8 mouse cellular contexts compared by ENCODE assay signal in the genomic region with DNA sequence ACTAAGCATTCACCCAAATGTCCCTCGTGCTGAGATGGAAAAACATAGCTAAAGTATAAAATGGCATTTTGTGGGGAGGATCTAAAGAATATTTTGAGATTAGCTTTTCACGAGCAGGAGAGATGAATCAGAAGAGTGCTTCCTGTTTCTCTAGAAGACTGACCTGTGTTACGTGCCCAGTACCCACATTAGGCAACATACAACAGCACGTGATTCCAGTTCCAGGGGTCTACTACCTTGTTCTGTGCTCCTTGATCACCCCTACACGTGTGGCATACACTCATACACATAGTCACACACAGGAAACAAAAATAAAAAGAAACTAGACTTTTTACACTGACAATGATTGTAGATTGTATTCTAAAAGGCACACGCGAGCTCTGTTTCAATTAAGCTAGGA. TPM values are rescaled to one million over a fixed set of nuclear protein-coding genes. Genes with fewer than 3 reads are reported as not detected.
DNase-seq lines count a peak whose midpoint lies in the region; ATAC-seq and TF ChIP-seq lines count a peak whose summit lies in the region.

No protein-coding gene starts in this region.

- DNase-seq in heart, adult 8-10 months (ENCODE audit: low spot score), result no peak
- no peak for DNase-seq in forebrain, postnatal 0 days
- DNase-seq in c-Kit-positive CD71-positive TER-119-positive erythroid progenitor cells, embryonic 14.5 days (ENCODE audit: low spot score), result no peak
- DNase-seq in urinary bladder, postnatal 25 days (ENCODE audit: low spot score), result no peak
- no peak for DNase-seq in layer of hippocampus, adult 18-20 months (ENCODE audit: low spot score in 2 of 2)

- peak overlapping the region; percentile 92 for H3K4me3 ChIP-seq in heart, embryonic 15.5 days
- peak overlapping the region; percentile 97; the same call in 1 of the 2 replicates for H3K4me3 ChIP-seq in E14TG2a.4 (replicated peaks; ENCODE audit: low read length)
- H3K4me3 ChIP-seq in forebrain, postnatal 0 days (ENCODE audit: low read depth, low read length), result no peak overlapping the region
- H3K4me3 ChIP-seq in liver, embryonic 16.5 days (ENCODE audit: low read depth, low read length), result peak overlapping the region; percentile 98

- no peak overlapping the region for H3K27ac ChIP-seq in heart, embryonic 15.5 days
- H3K27ac ChIP-seq in forebrain, postnatal 0 days (ENCODE audit: low read depth, low read length), result no peak overlapping the region
- no peak overlapping the region for H3K27ac ChIP-seq in liver, embryonic 16.5 days (ENCODE audit: low read length)

- ATAC-seq in heart, embryonic 15.5 days (replicated peaks; ENCODE audit: insufficient number of reproducible peaks, insufficient read depth, low FRiP score, low read depth), result no peak
- ATAC-seq in forebrain, postnatal 0 days, result no peak
- no peak for ATAC-seq in liver, embryonic 16.5 days (ENCODE audit: low read depth)

- TF ChIP-seq CTCF in E14TG2a.4 (conservative IDR thresholded peaks at IDR 0.05; ENCODE audit: low read length), result no peak
- no peak for TF ChIP-seq CTCF in forebrain, postnatal 0 days (IDR thresholded peaks at IDR 0.05; ENCODE audit: low read depth)

- peaks cover 13% of the 10 kb centered on the region for H3K36me3 ChIP-seq in heart, embryonic 15.5 days
- H3K36me3 ChIP-seq in E14TG2a.4 (ENCODE audit: insufficient read depth, low read length), result peaks cover 32% of the 10 kb centered on the region
- peaks cover 20% of the 10 kb centered on the region for H3K36me3 ChIP-seq in forebrain, postnatal 0 days (ENCODE audit: insufficient read depth)
- peaks cover 7% of the 10 kb centered on the region for H3K36me3 ChIP-seq in liver, embryonic 16.5 days (ENCODE audit: control insufficient read depth, insufficient read depth)

- H3K27me3 ChIP-seq in heart, embryonic 15.5 days, result no peaks in the 10 kb centered on the region
- H3K27me3 ChIP-seq in E14TG2a.4 (ENCODE audit: insufficient read depth, low read length), result no peaks in the 10 kb centered on the region
- no peaks in the 10 kb centered on the region for H3K27me3 ChIP-seq in forebrain, postnatal 0 days (ENCODE audit: insufficient read depth, low read length)
- H3K27me3 ChIP-seq in liver, embryonic 16.5 days (ENCODE audit: control insufficient read depth, insufficient read depth, low read depth, low read length), result no peaks in the 10 kb centered on the region

- peak overlapping the region; percentile 94 for H3K4me2 ChIP-seq in heart, embryonic 15.5 days
- H3K4me2 ChIP-seq in forebrain, postnatal 0 days (ENCODE audit: low read depth), result peak overlapping the region; percentile 99; the same call in 1 of the 2 replicates
- peak overlapping the region; percentile 81 for H3K4me2 ChIP-seq in liver, embryonic 16.5 days (ENCODE audit: low read depth, low read length)

- no peak overlapping the region for H3K9ac ChIP-seq in heart, embryonic 15.5 days
- no peak overlapping the region for H3K9ac ChIP-seq in forebrain, postnatal 0 days
- H3K9ac ChIP-seq in liver, embryonic 16.5 days (ENCODE audit: low read depth, low read length), result peak overlapping the region; percentile 92; the same call in 1 of the 2 replicates

- WGBS in heart, embryonic 15.5 days, result 71% methylated on average over 7 of the region's 7 CpGs
- WGBS in forebrain, postnatal 0 days, result 78% methylated on average over 7 of the region's 7 CpGs
- WGBS in liver, embryonic 16.5 days (ENCODE audit: insufficient replicate concordance), result 64% methylated on average over 7 of the region's 7 CpGs

- H3K4me1 ChIP-seq in heart, embryonic 15.5 days (replicated peaks), result peaks cover 16% of the 10 kb centered on the region
- H3K4me1 ChIP-seq in E14TG2a.4 (replicated peaks; ENCODE audit: low read depth, low read length), result peaks cover 31% of the 10 kb centered on the region
- peaks cover 11% of the 10 kb centered on the region for H3K4me1 ChIP-seq in forebrain, postnatal 0 days (ENCODE audit: insufficient read depth)
- peaks cover 23% of the 10 kb centered on the region for H3K4me1 ChIP-seq in liver, embryonic 16.5 days (ENCODE audit: control insufficient read depth, low read depth, low read length)

- no peaks in the 10 kb centered on the region for H3K9me3 ChIP-seq in heart, embryonic 15.5 days (replicated peaks)
- no peaks in the 10 kb centered on the region for H3K9me3 ChIP-seq in E14TG2a.4 (ENCODE audit: low read length)
- H3K9me3 ChIP-seq in forebrain, postnatal 0 days (ENCODE audit: low read length), result no peaks in the 10 kb centered on the region
- H3K9me3 ChIP-seq in liver, embryonic 16.5 days (replicated peaks; ENCODE audit: control insufficient read depth, low read length), result no peaks in the 10 kb centered on the region

RNA-seq across cellular contexts. Expression of gene Zkscan14, which starts 1.3 kb away (rescaled TPM):
- polyA plus RNA-seq in heart, embryonic 15.5 days (2015; fragmentation: Nextera tagmentation; extraction: Ambion mirVana), result 6.0 and 7.4 TPM in 2 replicates
- total RNA-seq in heart, adult 8-10 months (2022), result 1 to 10 TPM; 5.7 to 8.2 (median 6.5) TPM
- total RNA-seq in forebrain, postnatal 0 days (2014; rRNA removed), result 15.6 and 16.0 TPM in 2 replicates
- polyA plus RNA-seq in forebrain, postnatal 0 days (2015; fragmentation: Nextera tagmentation; extraction: Ambion mirVana), result 11.7 TPM in 2 replicates
- 6.9 and 7.9 TPM in 2 replicates for polyA plus RNA-seq in liver, embryonic 16.5 days (2015; fragmentation: Nextera tagmentation; extraction: Ambion mirVana)
- 10 to 100 TPM; 12.6 to 12.8 TPM for total RNA-seq in layer of hippocampus, adult 18-20 months (2021)

RNA-seq across cellular contexts. Expression of gene Zkscan5, which starts 4.0 kb away (rescaled TPM):
- 8.4 and 10.3 TPM in 2 replicates for polyA plus RNA-seq in heart, embryonic 15.5 days (2015; fragmentation: Nextera tagmentation; extraction: Ambion mirVana)
- 10 to 100 TPM in 1 of 4 experiments, 1 to 10 TPM in 3; 8.2 to 10.1 (median 9.2) TPM for total RNA-seq in heart, adult 8-10 months (2022)
- 16.2 and 18.6 TPM in 2 replicates for total RNA-seq in forebrain, postnatal 0 days (2014; rRNA removed)
- 11.3 and 12.2 TPM in 2 replicates for polyA plus RNA-seq in forebrain, postnatal 0 days (2015; fragmentation: Nextera tagmentation; extraction: Ambion mirVana)
- 3.8 and 4.3 TPM in 2 replicates for polyA plus RNA-seq in liver, embryonic 16.5 days (2015; fragmentation: Nextera tagmentation; extraction: Ambion mirVana)
- 10 to 100 TPM; 11.6 to 12.0 TPM for total RNA-seq in layer of hippocampus, adult 18-20 months (2021)

RNA-seq across cellular contexts. Expression of gene Atp5j2, which starts 8.5 kb away (rescaled TPM):
- 1,147 and 1,514 TPM in 2 replicates for polyA plus RNA-seq in heart, embryonic 15.5 days (2015; fragmentation: Nextera tagmentation; extraction: Ambion mirVana)
- total RNA-seq in heart, adult 8-10 months (2022), result 1,000 to 10,000 TPM; 1,197 to 1,936 (median 1,535) TPM
- 139 and 295 TPM in 2 replicates for total RNA-seq in forebrain, postnatal 0 days (2014; rRNA removed)
- 570 and 702 TPM in 2 replicates for polyA plus RNA-seq in forebrain, postnatal 0 days (2015; fragmentation: Nextera tagmentation; extraction: Ambion mirVana)
- 454 and 484 TPM in 2 replicates for polyA plus RNA-seq in liver, embryonic 16.5 days (2015; fragmentation: Nextera tagmentation; extraction: Ambion mirVana)
- total RNA-seq in layer of hippocampus, adult 18-20 months (2021), result 100 to 1,000 TPM; 241 to 256 TPM

RNA-seq across cellular contexts. Expression of gene Zfp655, which starts 31.1 kb away (rescaled TPM):
- polyA plus RNA-seq in heart, embryonic 15.5 days (2015; fragmentation: Nextera tagmentation; extraction: Ambion mirVana), result 27.4 and 29.6 TPM in 2 replicates
- 10 to 100 TPM; 29.1 to 31.3 (median 30.2) TPM for total RNA-seq in heart, adult 8-10 months (2022)
- 28.2 and 36.2 TPM in 2 replicates for total RNA-seq in forebrain, postnatal 0 days (2014; rRNA removed)
- 23.9 and 25.7 TPM in 2 replicates for polyA plus RNA-seq in forebrain, postnatal 0 days (2015; fragmentation: Nextera tagmentation; extraction: Ambion mirVana)
- 18.8 and 19.3 TPM in 2 replicates for polyA plus RNA-seq in liver, embryonic 16.5 days (2015; fragmentation: Nextera tagmentation; extraction: Ambion mirVana)
- 10 to 100 TPM; 27.6 to 28.9 TPM for total RNA-seq in layer of hippocampus, adult 18-20 months (2021)

RNA-seq across cellular contexts. Expression of gene Cpsf4, which starts 33.4 kb away (rescaled TPM):
- 20.9 and 28.2 TPM in 2 replicates for polyA plus RNA-seq in heart, embryonic 15.5 days (2015; fragmentation: Nextera tagmentation; extraction: Ambion mirVana)
- total RNA-seq in heart, adult 8-10 months (2022), result 10 to 100 TPM; 10.0 to 12.4 (median 12.0) TPM
- 47.9 and 52.7 TPM in 2 replicates for total RNA-seq in forebrain, postnatal 0 days (2014; rRNA removed)
- polyA plus RNA-seq in forebrain, postnatal 0 days (2015; fragmentation: Nextera tagmentation; extraction: Ambion mirVana), result 38.1 and 39.2 TPM in 2 replicates
- 22.7 and 24.0 TPM in 2 replicates for polyA plus RNA-seq in liver, embryonic 16.5 days (2015; fragmentation: Nextera tagmentation; extraction: Ambion mirVana)
- total RNA-seq in layer of hippocampus, adult 18-20 months (2021), result 10 to 100 TPM; 23.5 to 23.8 TPM
